Mouse (Mus musculus) cerebellum, adult (tissue): ENCODE data around the gene Tmem63c.

Experiments used
- ATAC-seq: cut with Nextera tagmentation; 2 replicates; pipeline ENCODE4 v1.9.2; 2017; ENCODE audit warnings: mild to moderate bottlenecking, moderate library complexity, mixed read lengths; ENCODE audit not compliant: insufficient number of reproducible peaks, low FRiP score, low TSS enrichment

Gene Tmem63c

DNA sequence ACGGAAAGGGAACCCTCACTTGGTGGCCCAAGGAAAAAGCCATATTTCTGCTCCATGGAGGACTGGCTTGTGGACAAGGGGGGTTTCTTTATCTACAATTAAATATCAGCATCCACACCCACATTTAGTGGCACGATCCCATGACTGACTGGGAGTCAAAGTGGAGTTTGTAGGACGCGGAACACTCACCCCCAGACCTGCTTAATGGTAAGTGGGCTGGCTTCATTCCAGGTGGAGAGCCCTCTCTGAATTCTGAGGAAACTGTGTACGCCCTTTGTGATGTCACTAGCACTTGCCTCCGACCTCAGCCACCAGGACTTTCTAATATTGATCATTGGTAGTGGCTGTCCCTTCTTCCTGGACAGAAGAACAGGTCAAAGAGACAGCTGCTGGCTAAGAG, at the start of gene Tmem63c:
Tmem63c (plus strand) TSS at position 301 of the 400 bp plus-strand sequence.
- ATAC-seq, result no peak

DNA sequence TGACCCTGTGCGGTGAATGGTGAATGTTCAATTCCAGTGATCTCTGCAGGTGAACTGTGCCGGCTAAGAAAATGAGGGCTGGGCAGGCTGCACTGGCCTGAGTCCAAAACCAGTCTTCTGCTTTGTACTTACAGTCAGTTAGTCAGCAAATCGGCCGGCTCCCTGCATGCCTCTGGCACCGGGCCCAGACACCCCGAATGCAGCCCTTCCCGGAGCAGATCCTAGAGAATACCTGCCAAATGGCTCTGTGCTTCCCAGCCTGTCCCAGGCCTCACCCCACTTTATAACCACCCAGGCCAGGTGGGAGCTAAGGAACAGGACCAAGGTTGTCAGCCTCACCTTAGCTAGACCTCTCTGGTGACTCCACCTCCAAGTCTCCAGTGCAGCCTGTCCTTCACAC, 47.9 kb upstream of the Tmem63c start:
- peak; percentile 34 for ATAC-seq

DNA sequence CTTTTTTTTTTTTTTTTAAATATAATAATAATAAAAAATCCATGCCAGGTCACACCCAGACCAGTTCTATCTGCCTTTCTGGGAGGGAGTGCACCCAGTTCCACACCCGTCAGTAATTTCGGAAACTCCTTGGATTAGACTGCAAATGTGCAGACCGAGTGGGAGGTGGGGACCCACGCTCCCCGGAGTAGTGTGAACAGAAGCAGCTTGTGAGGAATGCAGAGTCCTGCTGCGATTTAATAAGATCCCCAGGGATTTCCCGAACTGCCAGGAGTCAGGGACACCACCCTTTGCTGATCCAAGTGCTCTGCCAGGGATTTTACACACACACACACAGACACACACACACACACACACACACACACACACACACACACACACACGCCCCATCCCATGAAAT, 47.4 kb upstream of the Tmem63c start:
- no peak for ATAC-seq

DNA sequence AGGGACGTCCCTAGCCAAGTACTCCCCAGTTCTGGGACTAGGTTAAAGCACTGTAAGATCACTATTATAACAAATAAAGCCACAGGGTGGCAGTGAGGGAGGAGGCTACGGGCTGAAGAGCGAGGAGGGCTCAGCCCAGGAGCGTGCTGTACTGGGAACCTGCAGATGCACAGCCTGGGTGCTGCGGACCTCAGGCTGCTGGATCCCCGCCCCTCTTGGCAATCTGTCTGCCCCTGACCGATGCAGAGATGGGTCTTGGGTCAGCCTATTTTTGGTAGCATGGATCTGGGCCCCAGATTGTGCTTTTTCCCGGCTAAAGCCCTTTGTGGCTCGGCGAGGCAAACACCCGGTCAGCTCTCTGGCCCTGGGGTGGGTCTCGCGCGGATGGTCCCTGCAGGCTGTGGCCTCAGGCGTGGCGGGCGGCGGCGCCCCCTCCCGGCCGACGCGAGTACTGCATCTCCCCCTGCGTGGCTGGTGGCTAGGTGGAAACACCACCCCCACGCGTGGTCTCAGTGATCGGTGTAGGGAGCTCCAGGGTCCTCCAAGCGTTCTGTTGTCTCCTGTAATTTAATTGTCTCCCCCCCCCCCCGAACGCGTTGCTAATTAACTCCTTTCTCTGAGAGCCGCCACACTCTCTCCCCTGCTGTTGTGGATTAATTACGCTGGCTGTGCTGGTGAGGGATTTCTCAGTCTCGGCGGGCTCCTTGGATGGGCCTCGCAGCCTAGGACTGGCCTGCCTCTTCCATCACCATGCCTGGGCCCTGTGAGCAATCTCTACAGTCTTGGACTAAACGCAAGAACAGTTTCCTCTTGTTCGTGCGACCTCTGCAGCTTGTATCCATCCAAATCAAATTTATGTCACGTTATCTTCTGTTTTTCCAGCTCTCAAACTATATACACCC, 46.5 kb upstream of the Tmem63c start:
- ATAC-seq, result peak; percentile 45

DNA sequence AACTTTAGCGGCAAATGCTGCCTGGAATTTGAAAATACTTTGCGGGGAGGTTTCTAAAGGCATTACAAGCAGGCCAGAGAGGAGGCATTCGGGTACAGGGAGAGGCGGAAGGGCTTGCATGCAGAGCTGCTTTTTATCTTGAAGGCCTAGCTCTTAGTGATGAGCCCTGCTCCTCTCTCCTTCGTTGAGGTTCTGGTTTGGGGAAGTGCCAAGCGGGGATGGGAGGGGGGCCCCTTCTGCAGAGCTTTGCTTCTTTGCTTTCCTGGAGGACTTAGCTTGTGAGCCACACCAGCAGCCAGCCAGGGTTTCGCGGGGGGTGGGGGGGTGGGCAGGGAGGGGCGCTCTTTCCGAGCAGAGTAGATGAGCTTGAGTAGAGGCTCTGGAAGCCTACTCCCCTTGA, 45.4 kb upstream of the Tmem63c start:
- ATAC-seq, result no peak

DNA sequence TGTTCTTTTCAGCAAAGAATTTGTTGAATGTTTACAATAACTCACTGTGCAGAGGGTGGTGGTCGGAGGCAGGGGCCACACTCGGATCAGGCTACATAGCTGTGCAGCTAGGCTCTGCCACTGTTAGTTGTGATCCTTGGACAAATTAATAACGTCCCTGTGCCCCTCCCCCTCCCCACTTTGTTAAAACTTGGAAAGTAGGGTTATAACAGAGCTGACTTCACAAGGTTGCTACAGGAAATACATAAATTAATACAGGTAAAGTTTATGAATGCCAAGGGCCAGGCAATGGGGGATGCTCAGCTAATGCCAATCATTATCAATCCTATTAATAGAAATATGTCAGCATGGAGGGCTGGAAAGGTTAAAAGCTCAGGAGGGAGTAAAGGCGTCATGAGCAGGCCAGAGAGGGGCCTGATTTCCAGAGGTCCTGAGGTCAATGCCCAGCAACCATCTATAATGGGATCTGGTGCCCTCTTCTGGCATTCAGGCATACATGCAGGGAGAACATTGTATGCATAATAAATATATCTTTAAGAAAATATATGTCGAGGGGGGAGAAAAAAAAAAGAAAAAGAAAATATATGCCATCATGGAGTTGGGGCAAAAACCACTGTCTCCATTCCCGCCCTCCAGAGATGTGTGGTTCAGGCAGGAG, 44.5 kb upstream of the Tmem63c start:
- no peak for ATAC-seq

DNA sequence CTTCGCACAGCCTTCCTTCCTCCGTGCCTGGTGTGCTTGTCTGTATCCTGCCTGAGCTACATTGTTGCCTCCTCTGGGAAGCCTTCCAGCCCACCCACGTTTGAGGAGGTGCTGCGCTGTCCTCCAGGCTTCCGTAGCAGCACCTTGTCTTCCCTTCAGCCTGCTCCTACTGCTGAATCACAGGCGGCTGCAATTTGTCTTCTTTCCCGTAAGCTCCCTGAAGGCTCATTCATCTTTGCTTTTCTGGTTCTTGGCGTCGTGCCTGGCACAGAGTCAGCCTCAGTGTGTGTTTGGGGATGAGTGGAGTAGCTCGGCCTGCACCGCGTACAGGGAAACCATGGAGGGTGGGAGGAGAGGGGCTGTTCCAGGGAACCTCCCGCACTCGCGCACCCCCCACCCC, 43.3 kb upstream of the Tmem63c start:
- no peak for ATAC-seq

DNA sequence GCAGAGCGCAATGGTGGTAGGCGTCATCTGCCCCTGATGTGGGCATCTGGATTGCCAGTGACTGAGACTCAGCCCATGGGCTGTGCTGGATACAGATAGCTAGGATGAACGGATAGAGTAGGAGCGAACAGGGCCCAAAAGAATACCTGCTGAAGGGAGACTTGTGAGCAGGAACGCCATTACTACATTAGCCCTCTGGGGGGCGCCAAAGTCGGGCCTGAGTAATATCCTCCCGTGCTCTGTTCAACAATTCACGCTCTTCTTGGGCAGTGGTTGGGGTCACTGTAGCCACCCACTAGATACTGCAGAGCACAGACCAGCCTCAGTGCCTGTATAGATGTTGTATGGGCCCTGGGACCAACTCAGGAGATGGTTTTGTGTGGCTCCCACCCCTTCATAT, 40.0 kb upstream of the Tmem63c start:
- no peak for ATAC-seq

DNA sequence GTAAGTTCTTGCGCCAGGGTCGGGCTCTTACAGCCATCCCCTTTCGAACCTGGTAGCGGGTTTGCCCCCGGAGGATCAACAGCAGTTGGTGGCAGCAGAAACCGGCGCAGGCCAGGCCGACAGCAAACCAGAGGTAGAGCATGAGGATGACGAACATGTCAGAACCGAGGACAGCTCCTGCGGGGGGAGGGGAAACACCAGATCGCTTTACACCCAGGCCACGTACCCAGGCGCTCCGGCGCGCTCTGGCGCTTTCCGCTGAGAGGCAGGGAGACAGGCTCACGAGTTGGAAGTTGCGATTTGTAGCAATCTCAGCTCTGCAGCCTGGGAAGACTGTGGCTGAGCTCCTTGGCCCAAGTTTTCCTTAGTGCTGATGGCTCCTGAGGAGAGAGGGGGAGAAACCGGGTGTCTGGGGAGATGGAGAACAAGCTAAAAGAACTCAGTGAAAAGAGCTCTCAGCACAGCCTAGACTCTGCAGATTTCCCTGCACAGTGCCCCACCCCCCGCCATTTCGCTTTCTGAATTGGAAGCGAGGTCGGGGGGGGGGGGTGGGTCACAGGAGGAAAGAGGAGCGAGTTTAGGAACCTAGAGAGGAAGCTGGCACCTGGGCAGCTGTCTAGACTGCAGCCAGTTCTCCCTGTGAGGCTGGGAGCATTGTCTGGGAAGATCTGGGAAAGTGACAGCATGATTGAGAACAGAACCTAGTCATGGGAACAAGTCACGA, 37.5 kb upstream of the Tmem63c start:
- ATAC-seq, result no peak

DNA sequence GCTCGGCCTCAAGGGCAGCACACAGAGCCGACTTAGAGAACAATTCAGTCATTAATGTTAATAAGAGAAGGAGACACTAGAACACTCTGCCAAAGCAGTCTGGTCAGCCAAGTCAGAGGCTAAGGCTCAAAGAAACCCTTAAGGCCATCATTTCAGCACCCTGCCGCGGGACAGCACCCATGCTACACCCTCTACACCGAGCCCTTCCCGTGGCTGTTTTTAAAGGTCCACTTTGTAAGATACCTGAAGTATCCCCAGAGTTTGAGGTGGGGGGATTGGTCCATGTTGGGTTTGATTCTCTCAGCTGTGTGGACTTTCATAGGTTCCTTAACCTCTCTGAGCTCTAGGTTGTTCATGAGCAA, 37.0 kb upstream of the Tmem63c start:
- no peak for ATAC-seq

DNA sequence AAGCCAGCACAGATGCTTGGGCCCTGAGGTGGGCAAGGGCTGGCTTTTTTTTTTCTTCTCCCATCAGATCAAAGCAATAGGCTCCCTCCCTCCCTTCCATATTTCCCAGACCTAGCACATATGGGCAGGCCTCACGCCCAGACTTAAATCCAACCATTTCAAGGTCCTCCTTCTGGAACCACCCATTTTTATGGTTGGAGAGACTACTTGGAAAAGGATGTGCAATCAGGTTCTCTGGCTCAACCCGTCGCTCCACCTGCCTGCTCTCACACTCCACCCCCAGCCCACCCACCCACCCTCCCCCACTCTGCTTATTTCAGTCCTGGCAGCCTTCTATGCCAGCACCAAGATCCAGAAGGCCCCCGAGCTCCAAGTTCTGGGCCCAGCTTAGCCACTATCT, 34.6 kb upstream of the Tmem63c start:
- ATAC-seq, result no peak

DNA sequence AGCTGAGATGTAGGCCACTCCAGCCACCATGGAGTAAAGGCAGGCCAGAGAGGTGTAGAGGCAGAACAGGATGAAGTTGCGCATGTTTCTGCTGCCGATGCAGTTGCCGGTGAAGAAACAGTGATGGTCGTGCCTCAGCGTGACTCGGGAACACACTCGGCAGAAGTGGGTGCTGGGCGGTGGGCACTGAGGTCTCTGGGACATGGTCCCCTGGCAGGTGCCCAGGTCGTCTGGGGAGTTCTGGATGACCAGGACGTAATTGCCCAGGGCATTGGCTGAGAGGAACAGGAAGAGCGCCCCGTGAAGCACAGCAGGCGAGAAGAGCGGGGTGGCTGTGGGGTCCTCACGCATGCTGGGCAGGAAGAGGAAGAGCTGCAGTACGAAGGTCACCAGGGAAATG, 32.9 kb upstream of the Tmem63c start:
- ATAC-seq, result no peak

DNA sequence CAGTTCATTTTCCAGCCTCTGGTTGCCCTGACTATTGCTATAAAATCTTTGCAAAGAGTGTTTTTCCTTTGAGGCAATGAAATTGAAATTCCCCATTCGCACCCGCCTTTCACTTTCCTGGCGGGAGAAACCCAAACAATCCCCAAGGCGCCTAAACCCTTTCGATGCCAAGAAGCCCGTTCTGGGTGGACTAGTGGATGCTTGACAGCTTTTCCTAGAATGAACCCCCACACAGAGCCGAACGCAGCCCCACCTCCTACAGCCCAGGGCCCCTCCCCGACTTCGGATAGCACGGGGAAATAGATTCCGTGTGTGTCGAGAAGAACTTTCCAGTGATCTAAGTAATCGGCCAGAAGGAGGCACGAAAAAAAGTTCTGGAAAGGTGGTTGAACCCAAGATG, 31.8 kb upstream of the Tmem63c start:
- ATAC-seq, result no peak

DNA sequence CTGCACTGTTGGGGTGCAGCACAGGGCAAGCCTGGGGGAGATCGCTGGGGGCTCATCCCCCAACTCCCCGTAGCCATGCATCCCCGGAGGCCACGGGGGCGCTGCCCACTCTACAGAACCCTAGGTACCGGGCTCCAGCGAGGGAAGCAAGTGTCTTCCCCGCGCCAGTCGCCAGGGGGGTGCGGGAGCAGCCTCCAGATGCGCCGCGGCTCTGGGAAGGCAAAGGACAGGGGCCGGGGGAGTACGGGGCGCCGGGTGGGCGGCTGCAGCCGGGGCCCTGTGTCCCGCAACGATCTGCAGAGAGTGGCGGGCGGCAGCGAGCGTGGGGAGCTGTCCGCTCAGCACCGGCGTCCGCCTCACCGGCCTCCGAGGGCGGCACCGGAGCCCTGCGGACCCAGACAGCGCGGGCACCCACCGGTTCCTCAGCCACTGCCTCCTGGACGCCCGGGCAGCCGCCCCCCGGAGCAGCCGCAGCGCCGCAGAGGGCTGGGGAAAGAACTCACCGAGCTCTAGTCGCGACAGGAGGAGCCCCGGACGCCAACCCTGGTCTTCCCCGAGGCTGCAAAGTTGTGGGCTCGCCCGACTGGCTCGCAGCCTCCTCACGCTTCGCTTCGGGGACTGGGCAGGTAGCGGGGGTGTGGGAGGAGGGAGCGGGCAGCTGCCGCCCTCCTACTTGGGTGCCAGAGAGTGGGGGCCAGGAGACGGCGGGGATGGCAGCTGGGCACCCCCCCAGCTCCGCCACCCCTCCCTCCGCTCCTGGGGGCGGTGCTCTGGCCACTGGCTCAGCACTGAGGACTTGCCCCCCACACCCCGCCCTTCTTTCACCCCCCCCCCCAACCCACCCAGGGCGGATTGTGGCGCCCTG, 31.0 kb upstream of the Tmem63c start, which contains the start of gene Zdhhc22:
Zdhhc22 (minus strand) TSS at position 541 of the 865 bp plus-strand sequence.
- peak; percentile 69 for ATAC-seq

DNA sequence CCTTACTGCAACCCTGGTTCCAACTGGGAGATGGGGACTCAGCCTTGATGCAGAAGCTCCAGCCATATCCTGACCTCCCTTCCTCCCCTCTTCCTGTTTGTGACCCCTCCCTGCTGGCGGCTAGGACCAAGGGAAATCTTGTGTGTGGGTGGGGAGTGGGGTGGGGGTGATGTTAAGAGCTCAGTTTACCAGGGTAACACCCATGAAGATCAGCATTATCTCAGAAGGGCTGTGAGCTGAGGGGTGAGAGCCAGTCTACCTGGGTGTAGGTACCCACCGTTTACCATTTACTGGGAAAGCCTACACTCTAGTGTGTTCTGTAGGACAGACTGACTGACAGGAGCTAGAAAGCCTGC, 30.4 kb upstream of the Tmem63c start:
- ATAC-seq, result no peak

DNA sequence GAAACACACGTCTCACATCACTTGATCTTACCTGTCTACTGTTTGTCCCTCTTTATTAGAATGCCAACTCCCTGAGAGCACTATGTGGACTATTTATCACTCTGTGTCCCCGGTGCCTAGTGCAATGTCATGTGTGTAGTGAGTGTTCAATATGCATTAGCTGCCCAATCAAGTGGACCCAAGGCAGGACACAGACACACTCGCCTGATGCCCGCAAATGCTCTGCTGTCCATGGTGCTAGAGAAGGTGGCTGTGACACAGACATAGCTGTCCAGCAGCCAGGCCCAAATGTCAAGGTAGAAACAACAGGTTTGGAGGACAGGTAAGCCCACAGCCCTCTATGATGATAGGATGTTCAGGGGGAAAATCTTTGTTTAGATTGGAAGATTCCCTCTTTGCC, 27.0 kb upstream of the Tmem63c start:
- no peak for ATAC-seq

DNA sequence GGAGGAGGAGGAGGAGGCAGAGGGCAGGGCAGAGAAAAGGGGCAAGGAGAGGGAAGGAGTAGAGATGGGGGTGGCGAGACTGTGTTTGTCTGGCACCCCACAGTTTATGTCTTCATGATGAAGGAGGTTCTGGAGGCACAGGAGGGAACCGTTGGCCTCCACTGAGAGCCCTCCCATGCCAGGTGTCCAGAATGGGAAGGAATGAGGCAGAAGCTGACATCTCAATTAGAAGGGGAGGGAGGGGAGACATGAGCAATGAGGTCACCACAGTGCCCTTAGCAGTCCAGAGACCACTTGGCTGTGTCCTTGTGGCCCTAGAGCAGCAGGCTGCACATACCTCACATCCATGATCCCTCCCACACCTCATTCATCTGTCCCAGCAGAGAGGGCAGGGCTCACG, 26.4 kb upstream of the Tmem63c start:
- ATAC-seq, result no peak

DNA sequence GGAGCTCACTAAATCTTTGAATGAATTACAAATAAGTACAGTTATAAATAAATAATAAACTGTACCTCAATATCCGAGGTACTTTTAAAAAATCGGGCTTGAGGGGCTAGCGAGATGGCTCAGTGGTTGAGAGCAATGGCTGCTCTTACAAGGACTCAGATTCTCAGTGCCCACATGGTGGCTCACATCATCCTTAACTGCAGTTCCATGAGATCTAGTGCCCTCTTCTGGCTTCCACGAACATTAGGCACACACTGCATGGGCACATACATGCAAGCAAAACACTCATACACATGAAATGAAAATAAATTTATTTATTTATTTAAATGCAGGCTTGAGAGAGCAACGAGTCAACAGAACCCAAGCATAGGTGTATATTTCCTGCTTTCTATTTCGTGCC, 25.2 kb upstream of the Tmem63c start:
- ATAC-seq, result no peak

DNA sequence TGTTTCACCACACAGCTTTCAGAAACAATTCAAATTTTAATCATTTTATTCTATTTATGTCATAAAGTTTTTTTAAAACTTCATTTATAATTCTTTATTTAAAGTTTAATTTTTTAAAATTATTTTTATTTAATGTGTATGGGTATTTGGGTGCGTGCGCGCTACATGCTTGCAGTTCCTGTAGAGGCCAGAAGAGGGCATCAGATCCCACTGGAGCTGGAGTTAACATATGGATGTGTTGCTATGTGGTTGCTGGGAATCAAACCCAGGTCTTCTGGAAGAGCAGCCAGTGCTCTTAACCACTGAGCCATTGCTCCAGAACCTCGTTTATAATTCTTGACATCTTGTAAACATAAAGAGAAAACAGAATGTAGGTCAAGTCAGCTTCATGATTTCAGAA, 22.4 kb upstream of the Tmem63c start:
- no peak for ATAC-seq

DNA sequence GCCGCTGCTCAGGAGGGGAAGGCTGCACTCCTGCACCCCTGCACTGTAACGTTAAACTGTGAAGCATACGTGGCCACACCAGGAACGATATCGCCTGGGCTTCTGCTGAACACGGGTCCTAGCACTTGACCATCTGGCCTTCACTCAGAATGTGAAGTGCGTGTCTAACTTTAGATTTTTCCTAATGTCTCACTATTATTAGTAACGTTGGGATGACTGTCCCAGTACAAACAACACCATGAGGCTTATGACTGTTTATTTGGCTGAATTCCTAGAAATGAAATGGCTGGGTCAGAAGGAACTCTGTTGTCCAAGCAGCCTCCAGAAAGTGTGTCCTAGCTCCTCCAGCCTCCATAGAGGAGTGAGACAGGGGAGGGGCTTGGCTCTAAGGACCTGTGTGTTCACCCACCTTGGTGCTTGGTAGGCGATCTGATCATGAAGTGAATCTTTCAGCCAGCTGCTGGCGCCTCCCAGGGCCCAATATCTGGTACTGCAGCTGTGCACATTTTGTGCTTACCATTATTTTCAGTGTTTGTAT, 21.8 kb upstream of the Tmem63c start:
- ATAC-seq, result no peak
